Mouse (Mus musculus): ENCODE measurements around the gene Olfr695.
"Not testable (repeated sequence)": the region's sequence is repeated elsewhere in the genome, so short reads cannot be mapped to it uniquely, and the experiment has no call there.

Gene Olfr695

GRCm38 (mm10) chr7:106716296-106716695 is at the start of gene Olfr695:
Gene Olfr695 (minus strand): TSS chr7:106716396.
- DNase-seq (ENCODE audit: low spot score in 2 of 2): no peak

- DNase-seq (ENCODE audit: low spot score in 2 of 2): not testable (repeated sequence)
Measured at GRCm38 (mm10) chr7:106761008-106761407, 44.8 kb upstream of the Olfr695 start.

- DNase-seq (ENCODE audit: low spot score in 2 of 2): no peak
Measured at GRCm38 (mm10) chr7:106758800-106759199, 42.6 kb upstream of the Olfr695 start.

GRCm38 (mm10) chr7:106755297-106755696 is 39.1 kb upstream of the Olfr695 start, which contains the start of gene Olfr698:
Gene Olfr698 (minus strand): TSS chr7:106755397.
- no peak for DNase-seq (ENCODE audit: low spot score in 2 of 2)

GRCm38 (mm10) chr7:106745811-106746210 is 29.6 kb upstream of the Olfr695 start:
- no peak for DNase-seq (ENCODE audit: low spot score in 2 of 2)

GRCm38 (mm10) chr7:106742343-106742742 is 26.1 kb upstream of the Olfr695 start, which contains the start of gene Olfr697:
Gene Olfr697 (minus strand): TSS chr7:106742443.
- DNase-seq (ENCODE audit: low spot score in 2 of 2): no peak

GRCm38 (mm10) chr7:106737028-106737427 is 20.8 kb upstream of the Olfr695 start:
- no peak for DNase-seq (ENCODE audit: low spot score in 2 of 2)

- no peak for DNase-seq (ENCODE audit: low spot score in 2 of 2)
Measured at GRCm38 (mm10) chr7:106733717-106734116, 17.5 kb upstream of the Olfr695 start.

- DNase-seq (ENCODE audit: low spot score in 2 of 2): not testable (repeated sequence)
Measured at GRCm38 (mm10) chr7:106725654-106726053, 9.5 kb upstream of the Olfr695 start.

GRCm38 (mm10) chr7:106711463-106711862 is 4.7 kb downstream of the Olfr695 start:
- DNase-seq (ENCODE audit: low spot score in 2 of 2): no peak

- DNase-seq (ENCODE audit: low spot score in 2 of 2): not testable (repeated sequence)
Measured at GRCm38 (mm10) chr7:106707705-106708104, 8.5 kb downstream of the Olfr695 start.

GRCm38 (mm10) chr7:106696891-106697290 is 19.3 kb downstream of the Olfr695 start:
- DNase-seq (ENCODE audit: low spot score in 2 of 2): no peak

GRCm38 (mm10) chr7:106692976-106693375 is 23.2 kb downstream of the Olfr695 start:
- no peak for DNase-seq (ENCODE audit: low spot score in 2 of 2)

GRCm38 (mm10) chr7:106691714-106692113 is 24.5 kb downstream of the Olfr695 start, which contains the start of gene Olfr694:
Gene Olfr694 (minus strand): TSS chr7:106691814.
- DNase-seq (ENCODE audit: low spot score in 2 of 2): no peak

- DNase-seq (ENCODE audit: low spot score in 2 of 2): no peak
Measured at GRCm38 (mm10) chr7:106685382-106685781, 30.8 kb downstream of the Olfr695 start.

GRCm38 (mm10) chr7:106680484-106680883 is 35.7 kb downstream of the Olfr695 start, which contains the start of gene Olfr693:
Gene Olfr693 (minus strand): TSS chr7:106680584.
- DNase-seq (ENCODE audit: low spot score in 2 of 2): no peak

Measured in frontal cortex, postnatal 14 days (tissue).